Mouse (Mus musculus) lung, adult 2 months (tissue): ENCODE results near the gene Cd84.

Source experiments
- CTCF ChIP-seq: fragments of 200-500 bp; IDR thresholded peaks from 2 replicates; pipeline ENCODE4 v1.5.1; 2011; ENCODE audit warnings: mild to moderate bottlenecking, low read length, control low read depth; ENCODE audit not compliant: insufficient read depth
- POLR2A ChIP-seq: fragments of 200-500 bp; IDR thresholded peaks from 2 replicates; pipeline ENCODE4 v1.6.1; 2011; ENCODE audit warnings: low read depth, mild to moderate bottlenecking, control low read depth, low read length, borderline replicate concordance; ENCODE audit errors: extremely low read depth

DNA sequence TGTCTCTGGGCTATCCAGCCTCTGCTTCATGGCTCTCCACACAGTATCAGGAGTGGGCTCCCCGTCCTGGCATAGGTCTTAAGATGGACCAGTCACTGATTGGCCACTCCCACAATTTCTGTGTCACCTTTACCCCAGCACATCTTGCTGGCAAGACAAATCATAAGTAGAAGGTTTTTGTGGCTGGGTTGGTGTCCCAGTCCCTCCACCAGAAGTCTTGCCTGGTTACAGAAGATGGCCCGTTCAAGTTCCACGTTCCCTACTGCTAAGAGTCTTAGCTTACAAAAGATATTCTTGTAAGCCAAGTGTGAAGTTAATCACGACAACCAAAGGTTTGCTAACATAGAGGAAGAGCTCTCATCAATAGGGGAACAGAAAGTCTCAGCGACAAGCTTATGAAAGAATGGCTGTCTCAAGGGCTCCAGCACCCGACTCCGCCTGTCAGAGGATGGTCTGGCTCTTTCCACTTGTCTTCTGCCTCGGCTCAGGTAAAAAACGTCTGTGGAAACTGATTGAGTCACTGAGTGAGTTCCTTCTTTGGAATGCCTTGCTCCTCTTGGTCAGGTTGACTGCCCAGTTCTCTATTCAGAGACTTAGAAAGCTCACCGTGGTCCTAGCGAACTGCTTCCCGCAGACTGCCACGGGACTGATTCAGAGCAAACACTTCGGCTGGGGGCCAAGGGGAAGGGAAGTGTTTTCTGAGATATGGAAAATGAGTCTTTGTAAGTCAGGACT is 78.0 kb downstream of the Cd84 start, which contains the start of gene Slamf6:
- no peak for TF ChIP-seq CTCF
- no peak for TF ChIP-seq POLR2A
